Mouse (Mus musculus) intestine, postnatal 0 days (tissue): ENCODE data around the gene Sipa1l2. TPM values are rescaled to one million over a fixed set of nuclear protein-coding genes. Genes with fewer than 3 reads are reported as not detected.

Source experiments
- ATAC-seq: fragments of 200-750 bp; cut with Nextera tagmentation; 2 replicates; pipeline ENCODE4 v1.8.0; 2017; ENCODE audit warnings: mild to moderate bottlenecking, moderate TSS enrichment, moderate library complexity
- H3K27ac ChIP-seq: fragments of 300-500 bp; sonication (generic); 2 replicates; pipeline ENCODE4 v1.5.1; 2014; ENCODE audit warnings: mild to moderate bottlenecking, low read depth, low read length, moderate library complexity
- H3K27me3 ChIP-seq: fragments of 300-500 bp; sonication (generic); replicated peaks from 2 replicates; pipeline ENCODE4 v1.6.1; 2014; ENCODE audit warnings: low read length, mixed read lengths; ENCODE audit not compliant: control insufficient read depth, insufficient read depth
- H3K36me3 ChIP-seq: fragments of 300-500 bp; sonication (generic); 2 replicates; pipeline ENCODE4 v1.6.1; 2014; ENCODE audit warnings: mild to moderate bottlenecking, moderate library complexity; ENCODE audit not compliant: control insufficient read depth, insufficient read depth
- H3K4me1 ChIP-seq: fragments of 300-500 bp; sonication (generic); replicated peaks from 2 replicates; pipeline ENCODE4 v1.6.1; 2014; ENCODE audit warnings: antibody characterized with exemption, low read length, mixed read lengths; ENCODE audit not compliant: control insufficient read depth, insufficient read depth
- H3K4me2 ChIP-seq: fragments of 300-500 bp; sonication (generic); replicated peaks from 2 replicates; pipeline ENCODE4 v1.6.1; 2014; ENCODE audit warnings: low read depth, mild to moderate bottlenecking, moderate library complexity
- H3K4me3 ChIP-seq: fragments of 300-500 bp; sonication (generic); 2 replicates; pipeline ENCODE4 v1.5.1; 2014; ENCODE audit warnings: low read depth, low read length
- H3K9ac ChIP-seq: fragments of 300-500 bp; sonication (generic); 2 replicates; pipeline ENCODE4 v1.6.1; 2014; ENCODE audit warnings: mild to moderate bottlenecking, low read depth, low read length
- H3K9me3 ChIP-seq: fragments of 300-500 bp; sonication (generic); 2 replicates; pipeline ENCODE4 v1.6.1; 2016; ENCODE audit warnings: mixed run types; ENCODE audit not compliant: control insufficient read depth
- CTCF ChIP-seq: sonication (generic); IDR thresholded peaks from 2 replicates; pipeline ENCODE4 v1.5.1; 2016; ENCODE audit warnings: low read depth, mild to moderate bottlenecking, control low read depth, antibody characterized with exemption, moderate library complexity
- WGBS: fragments of 180-500 bp; shearing (Covaris S2); extraction: QIAGEN DNeasy Blood & Tissue Kit; methylation state at CpG from one replicate; pipeline ENCODE4 v1.1.7; 2014; 5-methylcytosine and 5-hydroxymethylcytosine counted together
- polyA plus RNA-seq: library from polyadenylated mRNA; unstranded; fragments of >200 nt; fragmentation: Nextera tagmentation; extraction: Ambion mirVana; gene quantifications from 2 replicates; pipeline ENCODE4 v1.2.1, GENCODE M21; 2015

Gene Sipa1l2
- polyA plus RNA-seq, 1 experiment from 2014 or later: 4.5 TPM

GRCm38 (mm10) chr8:125570389-125570788, 781 bp upstream of the Sipa1l2 start:
- H3K4me3 ChIP-seq: peak overlapping the region; percentile 68
- ATAC-seq: peak; percentile 63
- H3K9ac ChIP-seq: peak overlapping the region; percentile 50
- 0 out of 2 replicates have a peak, but pooled peaks cover 4% of the 10 kb centered on the region for H3K4me1 ChIP-seq
- no peaks in the 10 kb centered on the region for H3K36me3 ChIP-seq
- TF ChIP-seq CTCF: no peak
- peak overlapping the region; percentile 86 for H3K27ac ChIP-seq
- H3K9me3 ChIP-seq: no peaks in the 10 kb centered on the region
- peak overlapping the region; percentile 82 for H3K4me2 ChIP-seq
- WGBS: 7% methylated on average over 13 of the region's 13 CpGs
- H3K27me3 ChIP-seq: no peaks in the 10 kb centered on the region

DNA sequence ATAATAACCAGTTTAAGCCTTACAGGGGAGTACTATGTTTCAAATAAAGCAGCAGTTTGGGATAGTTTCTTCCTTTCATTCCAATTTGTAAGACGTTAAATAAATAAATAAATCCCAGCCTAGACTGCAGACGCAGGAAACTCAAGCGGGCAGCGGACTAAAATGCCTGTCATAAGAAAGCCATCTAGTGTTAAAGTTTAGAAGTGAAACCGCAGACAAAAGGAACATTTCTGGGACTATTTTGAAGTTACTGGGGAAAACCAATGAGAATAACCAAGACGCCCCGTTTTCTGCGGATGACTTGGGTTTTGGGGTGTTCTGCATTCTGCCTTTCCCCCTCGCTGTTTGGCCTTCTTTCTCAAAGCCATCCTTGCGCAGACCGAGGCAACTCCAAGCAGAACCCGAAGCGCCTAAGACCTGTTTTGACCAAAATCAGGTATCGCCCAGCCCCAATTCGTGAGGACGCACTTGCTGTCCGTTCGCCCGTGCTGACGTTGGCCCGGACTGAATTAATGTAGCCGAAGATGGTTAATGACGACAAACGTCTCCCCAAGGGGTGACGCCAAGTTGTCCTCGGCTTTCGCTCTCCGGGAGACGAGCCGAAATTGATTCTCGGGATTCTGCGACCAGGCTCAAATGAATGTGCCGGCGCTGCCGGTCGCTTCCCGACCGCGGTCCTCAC, 616 bp downstream of the Sipa1l2 start:
- under 1% methylated on average over 39 of the region's 39 CpGs for WGBS
- H3K36me3 ChIP-seq: no peaks in the 10 kb centered on the region
- H3K9me3 ChIP-seq: no peaks in the 10 kb centered on the region
- H3K27me3 ChIP-seq: no peaks in the 10 kb centered on the region
- peak overlapping the region; percentile 80 for H3K27ac ChIP-seq
- peaks cover 9% of the 10 kb centered on the region for H3K4me1 ChIP-seq
- TF ChIP-seq CTCF: peak; percentile 75
- H3K4me2 ChIP-seq: peak overlapping the region; percentile 82
- no peak for ATAC-seq
- peak overlapping the region; percentile 78 for H3K9ac ChIP-seq
- H3K4me3 ChIP-seq: peak overlapping the region; percentile 68

DNA sequence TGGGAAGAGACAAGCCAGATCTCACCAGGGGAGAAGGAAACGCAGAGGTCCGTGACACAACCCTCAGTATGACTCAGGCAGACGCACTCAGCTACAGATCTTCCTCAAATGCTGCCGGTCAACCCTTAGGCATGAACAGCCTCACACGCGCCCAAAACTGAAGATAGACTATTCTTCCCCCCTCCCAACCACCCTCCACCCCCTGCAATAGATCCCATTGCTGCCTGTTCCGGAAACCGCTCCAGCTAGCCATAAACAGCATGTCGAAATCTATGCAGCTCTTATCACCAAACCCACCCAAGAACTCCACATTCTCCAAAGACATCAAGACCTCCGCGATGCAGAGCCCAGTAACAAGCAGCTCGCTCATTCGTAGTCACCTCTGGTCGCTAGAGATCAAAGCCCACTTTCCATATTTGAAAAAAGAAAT, 1.2 kb downstream of the Sipa1l2 start:
- H3K36me3 ChIP-seq: no peaks in the 10 kb centered on the region
- no peak for ATAC-seq
- H3K27ac ChIP-seq: peak overlapping the region; percentile 41; the same call in 1 of the 2 replicates
- peak overlapping the region; percentile 68 for H3K4me3 ChIP-seq
- no peaks in the 10 kb centered on the region for H3K9me3 ChIP-seq
- no peaks in the 10 kb centered on the region for H3K27me3 ChIP-seq
- H3K4me2 ChIP-seq: peak overlapping the region; percentile 82
- peak overlapping the region; percentile 78 for H3K9ac ChIP-seq
- no peak for TF ChIP-seq CTCF
- H3K4me1 ChIP-seq: peaks cover 12% of the 10 kb centered on the region
- under 1% methylated on average over 14 of the region's 14 CpGs for WGBS

GRCm38 (mm10) chr8:125567569-125567968, 2.0 kb downstream of the Sipa1l2 start:
- ATAC-seq: no peak
- peaks cover 19% of the 10 kb centered on the region for H3K4me1 ChIP-seq
- H3K27ac ChIP-seq: no peak overlapping the region
- H3K9me3 ChIP-seq: no peaks in the 10 kb centered on the region
- TF ChIP-seq CTCF: peak; percentile 56
- peak overlapping the region; percentile 82 for H3K4me2 ChIP-seq
- no peak overlapping the region; the same call in 1 of the 2 replicates for H3K4me3 ChIP-seq
- H3K36me3 ChIP-seq: no peaks in the 10 kb centered on the region
- H3K9ac ChIP-seq: no peak overlapping the region
- no peaks in the 10 kb centered on the region for H3K27me3 ChIP-seq
- WGBS: 48% methylated on average over 7 of the region's 7 CpGs

GRCm38 (mm10) chr8:125562878-125563277, 6.7 kb downstream of the Sipa1l2 start:
- ATAC-seq: no peak
- H3K27ac ChIP-seq: no peak overlapping the region
- WGBS: 48% methylated on average over 8 of the region's 8 CpGs
- H3K4me3 ChIP-seq: no peak overlapping the region
- no peaks in the 10 kb centered on the region for H3K9me3 ChIP-seq
- H3K9ac ChIP-seq: no peak overlapping the region
- peaks cover 35% of the 10 kb centered on the region for H3K4me1 ChIP-seq
- H3K4me2 ChIP-seq: no peak overlapping the region; the same call in 1 of the 2 replicates
- H3K27me3 ChIP-seq: no peaks in the 10 kb centered on the region
- H3K36me3 ChIP-seq: no peaks in the 10 kb centered on the region
- TF ChIP-seq CTCF: no peak

DNA sequence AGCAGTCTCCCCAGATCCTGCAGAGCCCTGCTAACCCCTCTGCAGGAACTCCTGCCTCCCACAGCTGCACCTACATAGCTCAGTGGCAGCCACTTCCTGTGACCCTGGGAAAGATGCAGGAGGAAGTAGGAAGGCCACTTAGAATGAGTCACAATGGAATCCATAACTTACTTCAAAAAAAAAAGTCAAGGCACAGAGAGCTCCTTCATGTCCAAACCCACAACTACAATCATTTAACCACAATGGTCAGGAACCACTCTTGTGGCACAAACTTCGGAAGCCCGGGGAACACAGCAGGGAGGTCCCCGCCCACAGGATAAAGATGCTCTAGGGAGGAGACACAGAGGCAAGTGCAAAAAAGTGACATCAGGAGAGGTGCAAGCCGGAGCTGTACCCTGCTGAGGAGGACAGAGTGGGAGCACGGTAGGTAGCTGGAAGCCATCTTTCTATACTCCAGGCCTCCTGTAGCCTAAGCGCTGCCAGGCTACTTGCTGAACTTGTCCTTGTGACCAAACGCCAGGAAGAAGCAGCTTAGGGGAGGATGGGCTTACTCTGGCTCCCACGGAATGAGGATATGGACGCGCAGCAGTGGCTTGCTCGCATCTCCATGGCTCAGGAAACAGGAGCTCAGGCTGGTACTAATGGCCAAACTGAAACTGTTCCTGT, 8.7 kb downstream of the Sipa1l2 start:
- Histone ChIP-seq H3K27ac (no peak overlapping the region; the same call in 1 of the 2 replicates), H3K9me3 (no peaks in the 10 kb centered on the region), H3K4me1 (peaks cover 44% of the 10 kb centered on the region), H3K9ac (no peak overlapping the region), H3K36me3 (no peaks in the 10 kb centered on the region), H3K27me3 (no peaks in the 10 kb centered on the region), H3K4me3 (no peak overlapping the region), H3K4me2 (no peak overlapping the region)
- 74% methylated on average over 11 of the region's 11 CpGs for WGBS
- no peak for TF ChIP-seq CTCF
- no peak for ATAC-seq
